ENCODE assay signal across 8 mouse cellular contexts in the genomic region with DNA sequence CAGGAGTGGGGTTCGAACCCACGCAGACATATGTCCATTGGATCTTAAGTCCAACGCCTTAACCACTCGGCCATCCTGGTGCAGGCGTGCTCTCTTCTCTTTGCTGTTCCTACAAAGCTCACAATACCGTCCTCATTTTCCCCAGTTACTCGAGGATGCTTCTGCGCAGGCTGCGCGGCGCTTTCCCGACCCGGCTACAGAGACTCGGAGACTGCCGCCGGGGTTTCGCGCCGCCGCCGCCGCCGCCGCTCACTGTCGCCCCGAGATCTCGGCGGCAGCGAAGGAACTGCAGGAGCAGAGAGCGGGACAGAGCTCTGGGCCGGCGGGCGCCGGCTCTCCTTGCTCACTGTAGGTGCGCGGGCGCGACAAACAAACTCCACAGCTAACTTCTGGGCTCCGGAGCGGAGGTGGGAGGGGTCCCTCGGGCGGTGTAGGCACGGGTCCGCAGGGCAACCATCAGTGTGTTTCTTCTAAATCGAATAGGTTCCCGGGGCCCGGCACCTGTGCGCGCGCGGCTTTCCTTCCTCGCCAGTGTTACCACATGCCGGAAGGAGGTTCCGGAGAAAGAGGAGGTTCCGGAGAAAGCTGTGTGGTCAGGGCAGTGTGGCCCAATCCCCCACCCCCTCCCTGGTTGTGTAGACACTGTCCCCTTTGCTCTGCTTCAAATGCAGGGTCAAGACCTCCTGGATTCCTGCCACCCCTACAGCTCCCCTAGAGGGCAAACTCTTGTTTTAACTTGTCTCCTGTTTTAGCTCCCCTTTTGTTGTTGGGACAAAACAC. TPM values are rescaled to one million over a fixed set of nuclear protein-coding genes. Genes with fewer than 3 reads are reported as not detected.
DNase-seq lines count a peak whose midpoint lies in the region; ATAC-seq lines count a peak whose summit lies in the region.

No protein-coding gene starts in this region.

- peak; percentile 96 for DNase-seq in Muller cell, postnatal 12 days (ENCODE audit: inconsistent ontology term)
- peak; percentile 94 for DNase-seq in cerebellum, adult 9-11 months
- DNase-seq in frontal cortex, adult 2 months (ENCODE audit: extremely low spot score in 1 of 2, low spot score in 1 of 2): peak; percentile 95 to 100
- DNase-seq in hindbrain, embryonic 11.5 days (ENCODE audit: low spot score): peak; percentile 100
- peak; percentile 98 to 99 for DNase-seq in layer of hippocampus, postnatal 10 days (ENCODE audit: low spot score in 2 of 2)
- peak; percentile 96 for DNase-seq in lung, postnatal 10 days
- DNase-seq in ovary, postnatal 36 days (ENCODE audit: low spot score): peak; percentile 89
- DNase-seq in thymus, postnatal 25 days: peak; percentile 91

- under 1% methylated on average over 55 of the region's 55 CpGs for WGBS in hindbrain, embryonic 11.5 days

- no peaks in the 10 kb centered on the region for H3K4me1 ChIP-seq in hindbrain, embryonic 11.5 days (replicated peaks; ENCODE audit: control insufficient read depth, insufficient read depth, low read length)

- H3K9ac ChIP-seq in hindbrain, embryonic 11.5 days (ENCODE audit: low read depth, low read length): peak overlapping the region; percentile 57

- ATAC-seq in hindbrain, embryonic 11.5 days (ENCODE audit: low FRiP score): peak; percentile 96

- peak overlapping the region; percentile 58 for H3K4me3 ChIP-seq in hindbrain, embryonic 11.5 days (ENCODE audit: low read depth, low read length)

- H3K36me3 ChIP-seq in hindbrain, embryonic 11.5 days (ENCODE audit: control insufficient read depth, insufficient read depth, low read length): no peaks in the 10 kb centered on the region

- peak overlapping the region; percentile 37 for H3K4me2 ChIP-seq in hindbrain, embryonic 11.5 days (replicated peaks; ENCODE audit: low read depth, low read length)

- H3K9me3 ChIP-seq in hindbrain, embryonic 11.5 days (ENCODE audit: control insufficient read depth, low read length): no peaks in the 10 kb centered on the region

- H3K27ac ChIP-seq in hindbrain, embryonic 11.5 days (ENCODE audit: low read depth, low read length): peak overlapping the region; percentile 70

- H3K27me3 ChIP-seq in hindbrain, embryonic 11.5 days (ENCODE audit: control insufficient read depth, insufficient read depth, low read length): no peaks in the 10 kb centered on the region

RNA-seq across cellular contexts. Expression of gene Stx11, which starts 41.3 kb away (rescaled TPM):
- 0.16 and 0.19 TPM in 2 replicates for polyA plus RNA-seq in frontal cortex, adult 2 months (2012; rRNA removed)
- polyA plus RNA-seq in hindbrain, embryonic 11.5 days (2014; fragmentation: Nextera tagmentation; extraction: Ambion mirVana): 1.4 and 2.7 TPM in 2 replicates
- total RNA-seq in layer of hippocampus, postnatal 10 days (2021): under 1 TPM; 0.36 to 0.71 TPM

RNA-seq across cellular contexts. Expression of gene Utrn, which starts 53.6 kb away (rescaled TPM):
- 28.0 and 29.9 TPM in 2 replicates for polyA plus RNA-seq in frontal cortex, adult 2 months (2012; rRNA removed)
- polyA plus RNA-seq in hindbrain, embryonic 11.5 days (2014; fragmentation: Nextera tagmentation; extraction: Ambion mirVana): 40.2 and 54.7 TPM in 2 replicates
- 10 to 100 TPM; 33.1 to 33.6 TPM for total RNA-seq in layer of hippocampus, postnatal 10 days (2021)

Comparison
In these comparisons a context has a peak if more than half of its experiments do, and no peak if none do; other contexts are left out.
1. Peak in every context shown above with its lines: DNase-seq, ATAC-seq, H3K4me3 ChIP-seq and H3K27ac ChIP-seq.